Mouse (Mus musculus) kidney, postnatal 0 days (tissue): ENCODE results near the gene Megf9. TPM values are rescaled to one million over a fixed set of nuclear protein-coding genes. Genes with fewer than 3 reads are reported as not detected.

Source experiments
- ATAC-seq: fragments of 200-750 bp; cut with Nextera tagmentation; replicated peaks from 2 replicates; pipeline ENCODE4 v1.8.0; 2017; ENCODE audit warnings: low read depth, moderate number of reproducible peaks, moderate TSS enrichment, moderate library complexity; ENCODE audit not compliant: low FRiP score
- DNase-seq: peaks from one replicate; pipeline ENCODE4 v3.0.0-alpha.2; 2016; ENCODE audit warnings: low spot score
- H3K27ac ChIP-seq: fragments of 300-500 bp; sonication (generic); 2 replicates; pipeline ENCODE4 v1.5.1; 2014; ENCODE audit warnings: mild to moderate bottlenecking
- H3K27me3 ChIP-seq: fragments of 300-500 bp; sonication (generic); 2 replicates; pipeline ENCODE4 v1.6.1; 2014; ENCODE audit warnings: low read length, mixed read lengths; ENCODE audit not compliant: insufficient read depth
- H3K36me3 ChIP-seq: fragments of 300-500 bp; sonication (generic); 2 replicates; pipeline ENCODE4 v1.6.1; 2014; ENCODE audit warnings: low read length, mixed read lengths; ENCODE audit not compliant: insufficient read depth
- H3K4me1 ChIP-seq: fragments of 300-500 bp; sonication (generic); replicated peaks from 2 replicates; pipeline ENCODE4 v1.6.1; 2014; ENCODE audit warnings: antibody characterized with exemption, low read length, mixed read lengths; ENCODE audit not compliant: insufficient read depth
- H3K4me2 ChIP-seq: fragments of 300-500 bp; sonication (generic); 2 replicates; pipeline ENCODE4 v1.6.1; 2014; ENCODE audit warnings: mild to moderate bottlenecking, low read length, moderate library complexity, mixed read lengths
- H3K4me3 ChIP-seq: fragments of 300-500 bp; sonication (generic); replicated peaks from 2 replicates; pipeline ENCODE4 v1.5.1; 2014; ENCODE audit warnings: low read depth, low read length
- H3K9ac ChIP-seq: fragments of 300-500 bp; sonication (generic); 2 replicates; pipeline ENCODE4 v1.6.1; 2014; ENCODE audit warnings: low read depth, low read length
- H3K9me3 ChIP-seq: fragments of 300-500 bp; sonication (generic); replicated peaks from 2 replicates; pipeline ENCODE4 v1.6.1; 2016; ENCODE audit warnings: low read length, inconsistent platforms, mixed read lengths
- CTCF ChIP-seq: IDR thresholded peaks from 2 replicates; pipeline ENCODE4 v1.5.1; 2016; ENCODE audit warnings: antibody characterized with exemption, low read depth, mild to moderate bottlenecking, moderate library complexity
- WGBS: fragments of 180-500 bp; shearing (Covaris S2); extraction: QIAGEN DNeasy Blood & Tissue Kit; methylation state at CpG from one replicate; pipeline ENCODE4 v1.1.7; 2014; 5-methylcytosine and 5-hydroxymethylcytosine counted together
- polyA plus RNA-seq: library from polyadenylated mRNA; unstranded; fragments of >200 nt; fragmentation: Nextera tagmentation; extraction: Ambion mirVana; gene quantifications from 2 replicates; pipeline ENCODE4 v1.2.1, GENCODE M21; 2015

Gene Megf9
- polyA plus RNA-seq, 1 experiment from 2014 or later, result 13.4 TPM

DNA sequence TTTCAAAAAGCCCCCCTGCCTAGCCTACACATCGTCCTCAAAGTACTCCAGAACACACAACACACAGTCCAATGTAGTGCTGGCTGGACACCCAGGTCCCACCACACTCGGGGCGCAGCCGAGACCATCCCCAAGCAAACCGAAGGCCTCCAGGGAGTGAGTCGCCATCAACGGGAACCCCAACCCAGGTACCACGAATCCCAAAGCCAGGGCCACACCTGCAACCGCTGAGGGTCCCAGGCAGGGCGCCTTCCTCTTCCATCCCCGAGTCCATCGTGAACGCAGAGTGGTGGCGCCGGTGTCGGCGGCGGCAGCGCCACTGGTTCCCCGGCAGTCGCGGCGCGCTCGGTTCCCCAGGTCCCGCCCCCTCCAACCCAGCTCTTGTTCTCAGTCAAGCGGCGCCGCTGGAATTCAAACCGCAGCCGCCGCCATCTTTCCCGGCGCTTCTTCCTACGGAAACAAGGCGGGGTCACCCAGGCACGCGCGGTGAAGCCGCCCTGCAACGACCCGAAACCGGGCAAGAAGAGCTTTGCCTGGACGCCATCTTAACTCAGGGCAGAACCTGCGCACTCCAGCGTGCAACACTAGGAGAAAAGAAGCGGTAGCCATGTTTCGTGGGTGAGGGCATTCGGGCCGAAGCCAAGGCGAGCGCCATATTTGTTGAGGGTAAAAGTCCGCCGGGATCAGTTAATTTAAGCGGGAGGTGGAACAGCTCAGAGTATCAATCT lies 124.6 kb downstream of the Megf9 start, which contains the start of gene Cdk5rap2:
Cdk5rap2 (minus strand) TSS at position 450 of the 728 bp plus-strand sequence.
- Histone ChIP-seq H3K4me1 (0 out of 2 replicates have a peak, but pooled peaks cover 7% of the 10 kb centered on the region), H3K4me2 (peak within 1 kb of the TSS; percentile 56), H3K27ac (peak within 1 kb of the TSS; percentile 70; the same call in 1 of the 2 replicates), H3K27me3 (no peaks in the 10 kb centered on the region), H3K9me3 (no peaks in the 10 kb centered on the region), H3K36me3 (no peaks in the 10 kb centered on the region), H3K4me3 (peak within 1 kb of the TSS; percentile 81), H3K9ac (peak within 1 kb of the TSS; percentile 76)
- ATAC-seq (peak; percentile 99), DNase-seq (peak; percentile 98)
- TF ChIP-seq CTCF, result no peak; the same call in 1 of the 2 replicates
- under 1% methylated on average over 55 of the region's 55 CpGs for WGBS

DNA sequence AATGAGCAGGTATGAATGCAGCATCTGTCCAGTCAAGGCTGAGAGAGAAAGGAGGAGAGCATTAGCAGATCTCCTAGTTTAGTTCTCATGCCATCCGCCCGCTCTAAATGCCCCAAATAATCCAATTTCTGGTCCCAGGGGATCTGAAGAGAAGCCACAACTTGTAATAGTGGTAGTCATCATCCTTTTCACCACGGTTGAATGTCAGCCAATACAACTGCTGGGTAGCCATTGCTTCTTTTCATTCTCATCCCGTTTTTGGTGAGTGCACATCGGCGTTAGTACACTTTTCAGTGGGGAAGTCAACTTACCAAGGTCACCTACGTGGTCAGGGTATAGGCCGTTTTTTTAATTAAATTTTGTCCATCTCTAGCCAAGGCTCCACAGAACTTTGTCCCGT lies 125.3 kb downstream of the Megf9 start:
- peak overlapping the region; percentile 76 for H3K9ac ChIP-seq
- 19% methylated on average over 9 of the region's 9 CpGs for WGBS
- TF ChIP-seq CTCF, result no peak
- no peak overlapping the region for H3K27ac ChIP-seq
- H3K36me3 ChIP-seq, result no peaks in the 10 kb centered on the region
- H3K4me1 ChIP-seq, result 0 out of 2 replicates have a peak, but pooled peaks cover 7% of the 10 kb centered on the region
- H3K9me3 ChIP-seq, result no peaks in the 10 kb centered on the region
- peak; percentile 4; the same call in 1 of the 2 replicates for ATAC-seq
- H3K27me3 ChIP-seq, result no peaks in the 10 kb centered on the region
- peak overlapping the region; percentile 81 for H3K4me3 ChIP-seq
- DNase-seq, result no peak
- peak overlapping the region; percentile 56 for H3K4me2 ChIP-seq

DNA sequence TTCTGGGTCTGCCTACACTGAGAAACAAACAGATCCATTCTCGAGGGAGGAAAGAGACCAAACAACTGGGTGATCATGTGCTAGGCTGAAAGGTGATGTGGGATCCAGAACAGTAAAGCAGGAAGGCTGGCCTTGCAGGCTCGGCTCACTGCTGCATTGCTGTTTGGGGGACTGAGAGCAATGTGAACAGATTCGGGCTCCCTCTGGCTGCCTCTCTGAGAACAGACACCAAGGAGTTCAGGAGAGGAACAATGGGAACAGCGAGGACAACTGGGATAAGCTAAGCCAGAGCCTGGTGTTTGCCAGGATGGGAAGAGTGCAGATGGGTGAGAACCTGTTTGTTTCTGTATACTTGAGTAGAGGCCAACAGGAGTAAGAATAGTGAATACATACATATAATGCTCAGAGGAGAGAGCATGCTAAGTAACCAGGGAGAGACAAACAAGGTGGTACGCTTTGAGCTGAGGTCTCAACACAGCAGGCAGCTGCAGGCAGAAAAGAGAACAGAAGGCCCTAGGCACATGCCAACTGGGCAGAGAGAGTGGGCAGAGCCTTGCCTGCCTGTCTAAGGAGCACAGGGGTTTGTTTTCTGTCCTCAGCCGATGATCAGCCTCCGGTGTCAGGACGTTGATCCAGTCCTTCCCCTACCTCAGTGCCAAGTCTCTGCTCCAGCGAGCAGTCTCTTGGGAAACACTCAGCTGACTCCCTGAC lies 132.5 kb downstream of the Megf9 start:
- peak; percentile 70 for ATAC-seq
- WGBS, result 56% methylated on average over 9 of the region's 9 CpGs
- Histone ChIP-seq H3K4me1 (no peaks in the 10 kb centered on the region), H3K27ac (no peak overlapping the region), H3K36me3 (0 out of 2 replicates have a peak, but pooled peaks cover 11% of the 10 kb centered on the region), H3K4me3 (no peak overlapping the region), H3K9ac (no peak overlapping the region), H3K9me3 (no peaks in the 10 kb centered on the region), H3K4me2 (no peak overlapping the region), H3K27me3 (no peaks in the 10 kb centered on the region)
- peak; percentile 62 for TF ChIP-seq CTCF
- DNase-seq, result peak; percentile 46

- no peak for TF ChIP-seq CTCF
- no peak overlapping the region for H3K9ac ChIP-seq
- no peaks in the 10 kb centered on the region for H3K4me1 ChIP-seq
- H3K4me3 ChIP-seq, result no peak overlapping the region
- H3K9me3 ChIP-seq, result no peaks in the 10 kb centered on the region
- H3K27ac ChIP-seq, result no peak overlapping the region
- 85% methylated on average over 5 of the region's 5 CpGs for WGBS
- DNase-seq (no peak), ATAC-seq (no peak)
- 0 out of 2 replicates have a peak, but pooled peaks cover 11% of the 10 kb centered on the region for H3K36me3 ChIP-seq
- no peak overlapping the region for H3K4me2 ChIP-seq
- no peaks in the 10 kb centered on the region for H3K27me3 ChIP-seq
Observed at GRCm38 (mm10) chr4:70399476-70399875, 135.3 kb downstream of the Megf9 start.

- H3K4me3 ChIP-seq, result no peak overlapping the region
- no peak overlapping the region for H3K27ac ChIP-seq
- no peak overlapping the region for H3K4me2 ChIP-seq
- H3K9me3 ChIP-seq, result no peaks in the 10 kb centered on the region
- H3K27me3 ChIP-seq, result no peaks in the 10 kb centered on the region
- 0 out of 2 replicates have a peak, but pooled peaks cover 11% of the 10 kb centered on the region for H3K36me3 ChIP-seq
- ATAC-seq (no peak), DNase-seq (no peak)
- TF ChIP-seq CTCF, result no peak
- no peak overlapping the region for H3K9ac ChIP-seq
- no peaks in the 10 kb centered on the region for H3K4me1 ChIP-seq
- 89% methylated on average over 2 of the region's 2 CpGs for WGBS
Observed at GRCm38 (mm10) chr4:70399074-70399473, 135.7 kb downstream of the Megf9 start.

DNA sequence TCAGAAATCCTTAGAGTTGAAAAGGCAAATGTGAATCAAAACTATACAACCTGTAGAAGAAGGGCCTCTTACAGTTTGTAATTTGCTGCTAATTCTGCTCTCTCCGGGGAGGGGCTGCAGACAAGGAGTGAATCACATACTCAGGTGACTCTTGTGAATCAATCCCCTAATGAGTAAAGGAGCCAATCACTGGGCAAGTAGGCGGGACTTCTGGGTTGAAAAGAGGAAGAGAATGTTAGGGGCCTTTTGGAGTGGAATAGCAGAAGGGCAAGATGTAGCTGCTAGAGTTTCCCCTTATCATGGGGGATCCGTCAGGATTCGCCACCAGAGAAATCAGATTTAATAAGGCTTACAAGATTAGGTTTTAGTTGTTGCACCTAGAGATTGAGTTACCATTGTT lies 136.7 kb downstream of the Megf9 start:
- no peak for TF ChIP-seq CTCF
- ATAC-seq, result no peak
- Histone ChIP-seq H3K4me1 (no peaks in the 10 kb centered on the region), H3K27me3 (no peaks in the 10 kb centered on the region), H3K9me3 (no peaks in the 10 kb centered on the region), H3K4me3 (no peak overlapping the region), H3K4me2 (no peak overlapping the region), H3K9ac (no peak overlapping the region), H3K27ac (no peak overlapping the region), H3K36me3 (0 out of 2 replicates have a peak, but pooled peaks cover 11% of the 10 kb centered on the region)
- no peak for DNase-seq
- 93% methylated on average over 4 of the region's 4 CpGs for WGBS
